Mouse (Mus musculus): Measurements from ENCODE around the gene Edem1. TPM values are rescaled to one million over a fixed set of nuclear protein-coding genes. Genes with fewer than 3 reads are reported as not detected.

The Edem1 gene
- total and polyA plus RNA-seq, 3 experiments, result 70.9 to 216 (median 157) TPM

DNA sequence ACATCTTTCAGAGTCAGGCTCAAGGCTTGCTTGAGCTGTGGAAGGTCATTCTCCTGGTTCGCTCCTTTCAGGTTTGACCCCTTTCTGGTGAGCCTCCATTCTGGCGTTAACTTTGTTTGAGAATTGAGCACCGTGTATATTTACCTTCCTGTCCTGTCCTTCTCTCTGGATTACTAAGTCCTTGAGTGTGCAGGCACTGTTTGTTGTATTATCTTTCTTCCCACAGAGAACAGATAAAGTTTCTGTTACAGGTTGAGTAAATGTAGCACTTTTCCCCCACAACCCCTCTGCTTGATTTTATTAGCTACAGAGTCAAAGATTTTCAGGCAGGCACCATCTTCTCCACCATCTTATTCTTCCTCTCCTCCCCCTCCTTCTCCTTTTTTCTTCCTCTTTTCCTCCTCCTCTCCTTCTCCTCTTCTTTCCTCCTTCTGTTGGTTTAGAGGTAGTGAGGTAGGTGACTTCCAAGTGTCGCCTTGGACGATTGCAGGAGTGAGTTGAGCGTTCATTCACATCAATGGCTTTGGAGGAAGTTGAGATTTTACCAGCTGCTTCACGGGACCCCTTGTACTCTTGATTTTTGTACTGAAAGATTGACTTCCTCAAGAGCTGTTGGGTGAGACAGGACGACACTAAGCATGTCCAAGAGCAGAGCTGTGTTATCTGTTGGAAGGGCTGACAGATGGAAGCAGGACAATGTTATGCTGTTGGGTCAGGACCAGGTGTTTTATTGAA, 5.7 kb downstream of the Edem1 start:
- Histone ChIP-seq H3K36me3 (replicated peaks in 1 of 2; ENCODE audit: control insufficient read depth in 1 of 2, insufficient read depth in 1 of 2, low read length in 1 of 2) (peaks cover 15 to 17% of the 10 kb centered on the region in 2 experiments), H3K27ac (ENCODE audit: insufficient read depth, low read depth) (peak overlapping the region; percentile 89), H3K9ac (ENCODE audit: insufficient read depth, low read depth) (peak overlapping the region; percentile 79), H3K27me3 (replicated peaks) (no peaks in the 10 kb centered on the region), H3K9me3 (replicated peaks; ENCODE audit: low read length) (no peaks in the 10 kb centered on the region), H3K4me3 (replicated peaks in 1 of 3; ENCODE audit: low read depth in 2 of 3, low read length in 2 of 3, poor library complexity in 1 of 3) (peak overlapping the region; percentile 40 to 96 (median 42)), H3K79me2 (replicated peaks; ENCODE audit: control insufficient read depth, extremely low read depth, insufficient read depth, poor library complexity, severe bottlenecking) (peaks cover 90% of the 10 kb centered on the region), H3K4me1 (ENCODE audit: control insufficient read depth in 1 of 2, insufficient read depth in 2 of 2) (peaks cover 16 to 47% of the 10 kb centered on the region in 2 experiments), H3K4me2 (ENCODE audit: insufficient read depth, low read depth, poor library complexity, severe bottlenecking) (peak overlapping the region; percentile 100)
- TF ChIP-seq BHLHE40 (IDR thresholded peaks at IDR 0.05; ENCODE audit: low read depth, low read length), result peak; percentile 44
- 0 out of 2 replicates have a peak, but pooled peaks have one; percentile 37 for TF ChIP-seq MAX (IDR thresholded peaks at IDR 0.05; ENCODE audit: low read length)
- TF ChIP-seq UBTF (IDR thresholded peaks at IDR 0.05; ENCODE audit: low read depth, low read length), result 0 out of 2 replicates have a peak, but pooled peaks have one; percentile 7
- no peak for TF ChIP-seq POLR2A (IDR thresholded peaks at IDR 0.05; ENCODE audit: low read depth, low read length)
- TF ChIP-seq SIN3A (IDR thresholded peaks at IDR 0.05; ENCODE audit: low read length), result peak; percentile 51; the same call in 1 of the 2 replicates
- TF ChIP-seq POLR2AphosphoS2 (IDR thresholded peaks at IDR 0.05; ENCODE audit: low read depth, low read length), result 0 out of 2 replicates have a peak, but pooled peaks have one; percentile 36
- TF ChIP-seq CHD1 (IDR thresholded peaks at IDR 0.05; ENCODE audit: low read depth, low read length), result peak; percentile 62; the same call in 1 of the 2 replicates
- no peak for TF ChIP-seq E2F4 (IDR thresholded peaks at IDR 0.05; ENCODE audit: insufficient replicate concordance, low read depth, low read length)
- no peak for DNase-seq (ENCODE audit: extremely low read depth)
- in situ Hi-C loops (cut with MboI; ENCODE audit: low pct_ligation_motif_present, low pct_unique_long_range_greater_than_20kb, low sequenced_read_pairs), result no loop called here
- dilution Hi-C loops (cut with MboI; ENCODE audit: extremely low pct_ligation_motif_present, extremely low pct_unique_long_range_greater_than_20kb, low sequenced_read_pairs), result no loop called here

DNA sequence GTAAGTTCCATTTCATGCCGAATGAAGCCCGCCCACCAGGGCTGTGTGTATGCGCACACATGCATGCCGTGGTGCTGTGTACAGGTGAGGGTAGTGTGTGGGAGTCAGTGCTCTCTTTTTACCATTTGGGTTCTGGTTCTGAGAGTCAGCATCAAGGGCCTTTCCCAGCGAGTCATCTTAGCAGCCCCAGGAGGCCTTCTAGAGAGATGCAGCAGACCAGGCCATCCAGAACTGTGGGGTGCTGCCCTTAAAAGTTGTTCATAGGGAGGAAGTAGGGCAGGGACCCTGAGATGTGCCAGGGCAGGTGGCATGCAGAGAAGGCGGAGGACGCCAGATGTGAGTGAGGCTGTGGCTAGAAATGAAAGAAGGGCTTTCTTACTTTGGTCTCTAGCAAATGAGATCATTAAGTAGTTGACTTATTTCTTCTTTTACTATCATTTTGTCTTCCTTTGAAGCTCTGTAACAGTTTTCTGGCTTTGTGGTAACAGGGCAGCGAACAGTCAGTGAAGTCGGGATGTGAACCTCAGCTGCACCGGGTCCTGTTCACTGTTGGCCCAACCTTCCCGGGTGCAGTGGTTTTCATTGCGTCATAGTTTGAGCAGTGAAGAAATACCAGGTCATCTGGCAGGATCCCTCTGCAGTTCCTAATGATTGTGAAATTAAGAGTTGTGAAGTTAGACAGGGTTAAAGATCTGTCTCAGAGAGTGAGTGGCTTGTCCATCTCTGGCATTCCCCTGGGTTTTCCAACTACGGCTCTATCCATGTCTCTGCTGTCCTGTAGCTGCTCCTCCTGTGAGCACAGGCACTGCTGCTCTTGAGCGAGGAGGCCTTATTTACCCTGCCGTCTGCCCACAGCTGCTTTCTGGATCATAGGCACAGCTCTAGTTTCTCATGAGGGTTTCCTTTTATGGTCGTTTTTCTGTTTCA, 7.6 kb downstream of the Edem1 start:
- Histone ChIP-seq H3K79me2 (replicated peaks; ENCODE audit: control insufficient read depth, extremely low read depth, insufficient read depth, poor library complexity, severe bottlenecking) (peaks cover 86% of the 10 kb centered on the region), H3K9me3 (replicated peaks; ENCODE audit: low read length) (no peaks in the 10 kb centered on the region), H3K27ac (ENCODE audit: insufficient read depth, low read depth) (peak overlapping the region; percentile 93), H3K4me2 (ENCODE audit: insufficient read depth, low read depth, poor library complexity, severe bottlenecking) (peak overlapping the region; percentile 100), H3K36me3 (replicated peaks in 1 of 2; ENCODE audit: control insufficient read depth in 1 of 2, insufficient read depth in 1 of 2, low read length in 1 of 2) (peaks cover 27 to 33% of the 10 kb centered on the region in 2 experiments), H3K9ac (ENCODE audit: insufficient read depth, low read depth) (peak overlapping the region; percentile 79), H3K4me3 (replicated peaks in 1 of 3; ENCODE audit: low read depth in 2 of 3, low read length in 2 of 3, poor library complexity in 1 of 3) (peak overlapping the region; percentile 43 to 96 (median 46)), H3K27me3 (replicated peaks) (no peaks in the 10 kb centered on the region), H3K4me1 (ENCODE audit: control insufficient read depth in 1 of 2, insufficient read depth in 2 of 2) (peaks cover 16 to 63% of the 10 kb centered on the region in 2 experiments)
- peak; percentile 86 for DNase-seq (ENCODE audit: extremely low read depth)
- in situ Hi-C loops (cut with MboI; ENCODE audit: low pct_ligation_motif_present, low pct_unique_long_range_greater_than_20kb, low sequenced_read_pairs) (no loop called here), dilution Hi-C loops (cut with MboI; ENCODE audit: extremely low pct_ligation_motif_present, extremely low pct_unique_long_range_greater_than_20kb, low sequenced_read_pairs) (no loop called here)
- peak; percentile 46 for TF ChIP-seq MYC (IDR thresholded peaks at IDR 0.05; ENCODE audit: low read depth, low read length)
- no peak for TF ChIP-seq PAX5 (IDR thresholded peaks at IDR 0.05; ENCODE audit: low read length)
- no peak for TF ChIP-seq USF1 (IDR thresholded peaks at IDR 0.05; ENCODE audit: low read depth, low read length)
- 0 out of 2 replicates have a peak, but pooled peaks have one; percentile 46 for TF ChIP-seq TBP (conservative IDR thresholded peaks at IDR 0.05; ENCODE audit: low read depth, low read length)
- no peak; the same call in 1 of the 2 replicates for TF ChIP-seq MEF2A (IDR thresholded peaks at IDR 0.05; ENCODE audit: borderline replicate concordance, low read depth, low read length)
- peak; percentile 80; the same call in 1 of the 2 replicates for TF ChIP-seq UBTF (IDR thresholded peaks at IDR 0.05; ENCODE audit: low read depth, low read length)
- peak; percentile 53 for TF ChIP-seq NRF1 (IDR thresholded peaks at IDR 0.05; ENCODE audit: low read depth, low read length)
- peak; percentile 80 for TF ChIP-seq BHLHE40 (IDR thresholded peaks at IDR 0.05; ENCODE audit: low read depth, low read length)
- no peak for TF ChIP-seq USF2 (conservative IDR thresholded peaks at IDR 0.05; ENCODE audit: low read depth, low read length)
- TF ChIP-seq IRF4 (IDR thresholded peaks at IDR 0.05; ENCODE audit: low read depth, low read length), result peak; percentile 66
- TF ChIP-seq EP300 (IDR thresholded peaks at IDR 0.05; ENCODE audit: low read length), result peak; percentile 86
- TF ChIP-seq POLR2AphosphoS2 (IDR thresholded peaks at IDR 0.05; ENCODE audit: low read depth, low read length), result no peak
- TF ChIP-seq MAX (IDR thresholded peaks at IDR 0.05; ENCODE audit: low read length), result peak; percentile 86
- TF ChIP-seq SIN3A (IDR thresholded peaks at IDR 0.05; ENCODE audit: low read length), result peak; percentile 26
- peak; percentile 50; the same call in 1 of the 2 replicates for TF ChIP-seq MAZ (IDR thresholded peaks at IDR 0.05; ENCODE audit: low read depth, low read length)
- peak; percentile 50 for TF ChIP-seq POLR2A (IDR thresholded peaks at IDR 0.05; ENCODE audit: low read depth, low read length)
- TF ChIP-seq JUND (conservative IDR thresholded peaks at IDR 0.05; ENCODE audit: low read depth, low read length), result 0 out of 2 replicates have a peak, but pooled peaks have one; percentile 31
- peak; percentile 66 for TF ChIP-seq RCOR1 (conservative IDR thresholded peaks at IDR 0.05; ENCODE audit: low read depth, low read length)
- TF ChIP-seq ETS1 (conservative IDR thresholded peaks at IDR 0.05; ENCODE audit: low read depth, low read length), result peak; percentile 65
- peak; percentile 7; the same call in 1 of the 2 replicates for TF ChIP-seq JUN (IDR thresholded peaks at IDR 0.05; ENCODE audit: insufficient read depth, low read depth, low read length)
- no peak for TF ChIP-seq ZNF384 (IDR thresholded peaks at IDR 0.05; ENCODE audit: low read depth, low read length)
- TF ChIP-seq SMC3 (IDR thresholded peaks at IDR 0.05; ENCODE audit: low read depth, low read length), result peak; percentile 14; the same call in 1 of the 2 replicates
- TF ChIP-seq GABPA (IDR thresholded peaks at IDR 0.05; ENCODE audit: insufficient replicate concordance, low read depth, low read length), result no peak
- TF ChIP-seq TCF12 (IDR thresholded peaks at IDR 0.05; ENCODE audit: low read depth, low read length), result peak; percentile 92
